Mouse (Mus musculus): Measurements from ENCODE around the gene Zfp575.

The Zfp575 gene

DNA sequence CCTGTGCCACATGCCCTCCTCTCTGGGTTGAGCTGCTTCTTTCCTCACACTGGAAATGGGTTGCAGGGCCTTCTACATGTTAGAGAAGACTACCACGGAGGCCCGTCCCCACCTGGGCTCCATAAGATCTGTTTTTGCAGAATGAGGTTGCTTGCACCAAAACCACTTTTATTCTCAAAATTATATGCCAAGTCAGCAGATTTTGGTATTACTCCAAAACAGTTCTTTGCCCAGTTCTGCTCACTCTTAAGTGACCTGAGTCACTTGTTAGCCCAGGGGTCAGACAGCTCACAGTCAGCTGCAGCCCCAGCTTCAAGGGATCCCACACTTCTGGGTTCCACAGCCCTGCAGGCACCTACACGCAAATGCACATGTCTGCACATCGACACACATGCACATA lies 26.0 kb downstream of the Zfp575 start:
- DNase-seq = no peak

DNA sequence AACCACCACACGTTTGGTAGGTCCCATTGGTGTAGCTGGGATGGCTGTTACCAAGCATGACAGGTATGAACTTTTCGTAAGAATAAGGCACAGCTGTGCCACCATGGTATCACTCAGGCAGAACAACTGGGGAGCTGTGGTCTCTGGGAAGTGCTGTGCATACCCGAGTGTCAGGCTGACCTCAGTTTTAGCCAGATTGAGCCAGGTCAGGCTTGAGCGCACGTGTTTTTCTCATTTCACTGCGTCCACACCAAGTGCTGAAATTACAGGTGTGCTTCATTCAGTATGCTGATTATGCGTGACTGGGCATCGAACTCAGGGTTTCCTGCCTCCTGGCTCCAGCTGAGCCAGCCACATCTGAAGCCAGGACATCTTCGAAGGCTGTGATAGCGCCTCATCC lies 31.7 kb downstream of the Zfp575 start:
- no peak for DNase-seq

DNA sequence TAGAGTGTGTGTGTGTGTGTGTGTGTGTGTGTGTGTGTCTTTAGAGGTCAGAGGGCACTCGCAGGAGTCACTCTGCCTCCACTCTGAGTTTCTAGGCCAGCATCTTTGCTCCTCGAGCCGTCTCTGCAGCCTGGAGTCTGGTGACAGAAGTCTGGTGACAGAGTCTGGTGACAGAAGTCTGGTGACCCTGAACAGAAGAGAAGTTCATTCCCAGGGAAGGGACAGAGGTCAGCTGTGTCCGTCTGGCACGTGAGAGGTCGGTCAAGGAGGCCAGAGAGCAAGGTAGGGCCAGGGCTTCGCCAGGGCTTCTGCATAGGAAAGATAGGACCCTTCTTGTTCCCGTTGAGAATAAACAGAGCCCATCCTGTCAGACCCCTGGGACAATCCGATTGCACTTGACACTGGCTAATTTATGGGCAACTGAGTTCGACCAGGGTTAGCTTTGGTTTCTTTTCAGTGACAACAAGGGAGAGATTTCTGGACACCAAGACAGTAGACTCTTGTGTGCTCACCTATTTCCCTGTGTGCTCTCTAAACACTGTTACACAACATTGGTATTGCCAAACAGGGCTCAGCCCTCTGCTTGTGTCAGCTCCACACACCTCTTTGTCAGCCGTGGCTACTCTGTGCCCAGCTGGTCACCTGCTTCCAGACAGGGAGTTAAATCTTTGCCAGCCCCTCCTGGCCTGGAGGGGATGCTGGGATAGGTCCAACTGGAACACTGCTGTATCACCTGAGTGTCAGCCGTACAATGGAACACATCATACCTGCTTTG lies 35.3 kb downstream of the Zfp575 start:
- DNase-seq = no peak

DNA sequence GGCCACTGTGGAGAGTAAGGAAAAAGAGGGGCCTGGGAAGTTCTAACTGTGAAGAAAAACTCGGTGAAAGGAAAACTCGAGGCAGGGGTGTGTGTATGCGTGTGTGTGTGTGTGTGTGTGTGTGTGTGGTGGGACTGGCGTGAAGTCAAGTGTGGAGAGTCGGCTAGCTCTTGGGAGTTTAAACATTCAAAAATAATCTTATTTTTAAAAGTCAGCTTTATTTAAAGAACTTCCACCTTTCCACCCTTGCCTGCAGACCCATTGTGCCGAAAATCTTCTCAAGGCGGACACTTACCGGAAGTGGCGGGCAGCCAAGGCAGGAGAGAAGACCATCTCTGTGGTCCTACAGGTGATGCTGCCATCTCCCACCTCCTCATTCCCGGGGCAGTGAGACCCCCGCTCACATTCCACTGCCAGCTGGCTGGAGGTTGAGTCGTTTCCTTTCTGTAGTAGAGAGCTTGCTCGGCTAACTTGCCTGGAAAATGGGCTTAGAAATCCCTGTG lies 39.9 kb downstream of the Zfp575 start:
- DNase-seq = peak; percentile 60

DNA sequence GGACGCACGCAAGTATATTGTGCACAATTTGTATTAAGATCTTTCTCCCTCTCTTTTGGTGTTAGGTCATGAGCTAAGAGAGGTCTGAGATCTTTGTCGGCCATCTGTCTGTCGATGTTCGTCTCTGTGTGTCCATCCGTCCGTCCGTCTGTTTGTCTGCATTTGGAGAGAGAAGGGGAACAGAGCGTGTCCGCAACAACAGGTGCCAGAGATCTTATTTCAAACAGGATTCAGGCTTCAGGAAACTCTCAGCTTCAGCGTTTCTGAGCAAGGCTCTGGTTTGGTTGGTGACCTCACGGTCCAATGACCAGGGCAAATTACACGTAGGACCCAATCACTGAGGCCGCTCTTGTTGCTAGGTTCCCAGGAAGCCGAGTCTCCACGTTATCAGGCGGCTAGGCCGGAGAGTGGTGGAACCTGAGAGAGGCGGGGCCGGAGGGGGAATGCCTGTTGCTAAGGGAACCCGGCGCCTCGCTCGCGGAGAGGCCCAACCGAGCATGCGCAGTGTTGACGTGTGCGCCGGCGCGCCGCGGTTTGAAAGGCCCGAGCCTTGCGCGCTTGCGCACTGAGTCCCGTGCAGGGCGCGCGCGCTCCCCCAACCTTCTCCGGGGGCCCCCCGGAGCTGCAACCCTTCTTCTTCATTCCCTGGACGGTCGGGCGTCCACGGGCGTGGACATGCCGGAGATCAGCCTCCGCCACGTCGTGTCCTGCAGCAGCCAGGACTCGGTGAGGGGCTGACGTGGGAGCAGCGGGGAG lies 40.6 kb downstream of the Zfp575 start:
- DNase-seq = peak; percentile 99

DNA sequence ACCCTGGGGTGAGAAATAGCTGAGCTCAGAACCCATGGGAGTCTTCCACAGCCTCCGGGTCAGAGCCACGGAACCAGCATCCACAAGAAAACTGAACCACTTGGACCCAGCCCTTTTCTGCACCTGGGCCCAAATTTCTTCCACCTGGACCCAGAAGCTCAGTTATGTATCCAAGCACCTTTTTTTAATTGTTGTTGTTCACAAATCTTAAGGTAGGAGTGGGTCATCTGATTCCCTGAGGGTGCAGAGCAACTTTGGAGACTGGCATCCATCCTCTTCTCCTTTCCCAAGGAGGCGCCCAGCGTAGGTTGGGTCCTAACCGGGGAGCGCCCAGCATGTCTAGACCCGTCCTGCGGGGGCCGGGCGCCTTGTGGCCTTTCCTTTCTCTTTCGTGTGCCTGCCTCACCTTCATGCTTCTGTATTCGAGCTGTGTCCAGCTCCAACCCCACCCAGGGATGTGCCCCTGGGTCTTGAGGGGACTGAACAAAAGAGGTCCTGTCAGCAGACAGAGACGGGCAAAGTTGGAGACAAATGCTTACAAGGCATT lies 41.3 kb downstream of the Zfp575 start, which contains the start of the genes Pinlyp and Xrcc1:
TSS of gene Pinlyp (minus strand) at position 51 of the 547 bp plus-strand sequence.
TSS of gene Xrcc1 (plus strand) at position 222 of the 547 bp plus-strand sequence.
- DNase-seq = no peak

DNA sequence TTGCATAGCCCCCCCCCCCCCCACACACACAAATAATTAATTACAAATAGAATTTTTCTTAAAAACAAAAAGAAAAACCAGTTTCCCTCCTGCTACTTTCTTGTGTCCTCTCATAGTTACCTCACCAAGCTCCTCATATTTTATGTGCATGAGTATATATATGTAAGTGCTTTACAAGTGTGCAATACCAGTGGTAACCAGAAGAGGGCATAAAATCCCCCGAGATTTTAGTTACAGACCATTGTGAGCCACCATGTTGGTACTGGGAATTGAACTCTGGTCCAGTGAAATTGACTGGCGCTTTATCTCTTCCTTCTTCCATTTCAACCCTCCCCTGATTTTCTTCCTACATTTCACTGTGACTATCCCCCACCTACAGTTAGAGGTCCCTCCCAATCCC lies 42.9 kb downstream of the Zfp575 start:
- no peak for DNase-seq

DNA sequence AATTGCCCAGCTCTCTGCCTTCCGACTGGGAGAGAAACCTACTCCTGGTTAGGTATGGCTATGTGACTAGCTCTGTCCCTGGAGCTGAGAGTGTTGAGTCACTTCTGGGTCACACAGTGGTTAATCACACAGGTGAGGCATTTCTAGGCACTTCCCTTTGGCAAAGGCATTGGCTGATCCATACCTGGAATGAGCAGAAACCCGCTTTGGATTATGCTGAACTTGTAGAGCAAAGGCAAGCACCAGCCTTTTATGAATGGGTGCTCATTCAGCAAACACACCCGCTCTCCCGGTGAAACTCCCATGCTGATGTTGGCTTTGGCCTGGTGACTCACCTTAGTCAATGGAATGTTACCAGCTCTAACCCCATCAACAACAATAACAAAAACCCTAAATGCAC lies 47.8 kb downstream of the Zfp575 start:
- no peak for DNase-seq

DNA sequence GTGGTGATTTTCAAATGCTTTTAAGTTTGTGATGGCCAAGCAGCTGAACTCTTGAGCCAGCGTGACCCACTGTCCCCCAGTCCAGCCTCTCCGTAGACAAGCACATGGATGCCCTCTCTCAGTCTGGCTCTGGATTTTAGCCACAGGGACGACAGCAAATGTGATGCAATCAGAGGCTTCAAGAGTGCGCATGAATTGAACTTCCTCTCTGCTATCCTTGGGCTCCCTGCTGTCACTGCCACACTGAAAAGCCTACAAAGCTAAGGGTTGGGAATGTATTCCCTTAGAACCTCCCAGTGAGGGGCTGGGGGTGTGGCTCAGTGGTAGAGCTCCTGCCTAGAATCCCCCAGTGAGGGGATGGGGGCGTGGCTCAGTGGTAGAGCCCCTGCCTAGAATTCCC lies 48.7 kb downstream of the Zfp575 start:
- DNase-seq = no peak

DNA sequence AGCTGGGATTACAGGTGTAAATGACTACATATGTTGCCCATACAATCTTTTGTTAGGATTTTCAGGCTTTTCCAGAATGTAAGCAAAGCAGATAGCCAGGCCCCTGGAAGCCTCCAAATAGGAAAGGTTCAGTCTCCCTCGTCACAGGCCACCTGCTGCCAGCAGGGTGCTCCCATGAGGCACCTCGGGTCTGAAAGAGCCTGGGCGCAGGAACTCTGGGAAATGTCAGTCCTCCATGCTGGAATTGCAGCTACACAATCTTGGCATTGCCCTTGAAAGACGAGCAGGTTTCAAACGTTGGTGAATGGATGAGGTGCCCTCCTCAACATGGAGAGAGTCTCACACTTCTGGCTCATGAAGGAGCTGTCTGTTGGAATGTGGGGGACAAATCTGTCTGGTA lies 49.3 kb downstream of the Zfp575 start:
- peak; percentile 53 for DNase-seq

DNA sequence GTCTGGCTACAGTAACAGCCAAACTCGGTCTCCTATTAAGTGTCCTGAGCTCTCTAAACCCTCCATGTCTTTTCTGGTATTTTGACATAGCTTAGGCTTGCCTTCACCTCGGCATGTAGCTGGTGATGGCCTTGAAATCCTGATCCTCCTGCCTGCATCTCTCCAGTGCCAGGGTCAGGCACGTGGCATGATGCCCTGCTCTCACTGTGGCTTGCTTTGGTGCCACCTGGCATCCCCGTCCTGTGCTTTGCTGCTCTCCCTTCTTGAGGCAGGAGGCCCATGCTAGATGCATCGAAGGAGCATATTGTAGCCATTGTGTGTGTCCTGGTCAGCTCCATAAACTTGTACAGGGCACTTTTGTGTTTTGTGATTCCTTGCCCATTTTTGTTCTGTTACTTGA lies 49.9 kb downstream of the Zfp575 start:
- DNase-seq = peak; percentile 83

DNA sequence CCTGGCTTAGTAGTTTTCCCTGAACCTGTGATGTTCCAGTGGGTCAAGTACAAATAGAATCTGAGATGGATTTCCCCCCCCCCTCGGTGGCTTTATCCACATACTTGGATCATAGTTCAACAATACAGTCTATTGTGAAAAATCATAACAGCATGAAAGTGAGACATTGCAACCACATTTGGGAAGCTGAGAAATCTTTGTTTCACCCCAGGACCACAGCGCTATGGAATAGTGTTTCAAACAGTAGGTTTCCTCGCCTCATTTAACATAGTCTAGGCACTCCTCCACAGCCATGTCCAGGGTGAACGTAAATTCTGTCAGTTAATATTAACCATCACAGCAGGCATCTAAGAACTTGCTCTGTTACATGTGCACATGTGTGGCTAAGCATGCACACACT lies 50.4 kb downstream of the Zfp575 start:
- DNase-seq = no peak

DNA sequence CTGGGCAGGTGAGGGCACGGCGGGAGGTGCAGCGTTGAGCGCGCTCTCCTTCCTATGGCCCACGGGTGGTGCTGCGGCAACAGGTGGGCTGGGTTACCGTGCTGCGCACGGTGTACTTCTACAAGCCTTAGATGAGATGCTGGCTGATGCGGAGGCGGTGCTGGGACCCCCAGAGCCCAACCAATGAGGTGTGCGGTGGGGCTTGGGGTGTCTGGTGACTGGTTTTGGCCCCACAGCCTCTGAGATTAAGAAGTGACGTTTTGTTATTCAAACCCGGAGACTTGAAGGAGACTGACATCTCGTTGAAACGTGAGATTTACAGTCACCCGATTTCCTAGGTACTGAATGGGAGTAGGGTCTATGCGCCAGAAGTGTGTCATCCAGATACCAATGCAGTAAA lies 53.1 kb downstream of the Zfp575 start:
- DNase-seq = no peak
